Comparison of ENCODE assay signal across 24 mouse cellular contexts in the genomic region with DNA sequence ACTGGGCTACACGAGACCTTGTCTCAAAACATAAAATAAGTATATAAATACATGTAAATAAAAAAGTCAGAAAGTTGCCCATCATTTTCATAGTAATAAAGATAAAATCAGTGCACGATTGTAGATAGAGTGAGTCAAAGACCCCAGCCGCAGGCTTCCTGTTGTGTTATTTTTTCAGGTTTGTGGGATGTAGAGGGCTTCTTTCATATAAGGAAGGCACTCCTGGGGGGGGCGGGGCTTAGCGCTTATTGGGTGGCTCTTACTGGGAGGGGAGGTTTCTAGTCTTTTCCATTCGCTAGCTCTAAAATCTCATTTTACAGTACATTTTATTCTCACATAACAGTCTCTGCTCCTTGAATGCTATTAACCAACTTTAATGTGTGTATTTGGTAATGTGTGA.
DNase-seq lines count a peak whose midpoint lies in the region; TF ChIP-seq lines count a peak whose summit lies in the region.
"Had no signal": no experiment of that assay in that cellular context is flagged by ENCODE, and none has a peak within 500 bp of the region (broad histone marks: within the 10 kb centered on the region; RNA-seq: fewer than 3 reads in every experiment).

No protein-coding gene starts in this region.

- no peak for TF ChIP-seq CTCF in thymus, adult 2 months (IDR thresholded peaks at IDR 0.05; ENCODE audit: borderline replicate concordance, control insufficient read depth, extremely low read depth, insufficient read depth, low read length, poor library complexity)

- H3K4me1 ChIP-seq in thymus, adult 2 months (replicated peaks; ENCODE audit: control insufficient read depth, insufficient read depth, low read length) = peaks cover 12% of the 10 kb centered on the region
- H3K4me1 ChIP-seq in forebrain, embryonic 10.5 days = peaks cover 9% of the 10 kb centered on the region
- H3K4me1 ChIP-seq: embryonic facial prominence, embryonic 13.5 days; heart, embryonic 13.5 days; hindbrain, embryonic 12.5 days had no signal

- H3K9me3 ChIP-seq in forebrain, embryonic 10.5 days = no peaks in the 10 kb centered on the region
- H3K9me3 ChIP-seq: embryonic facial prominence, embryonic 13.5 days; heart, embryonic 13.5 days; hindbrain, embryonic 12.5 days; midbrain, embryonic 10.5 days had no signal

- DNase-seq in spleen, postnatal 36 days (ENCODE audit: low spot score in 2 of 2) = peak; percentile 32 to 43
- DNase-seq in spleen, postnatal 4 days (ENCODE audit: low spot score in 2 of 2) = no peak
- DNase-seq in T-cell, adult 2 months (ENCODE audit: low spot score) = peak; percentile 80
- DNase-seq in thymus, adult 2 months = peak; percentile 70
- DNase-seq in thymus, postnatal 4 days = peak; percentile 82
- DNase-seq in embryo, embryonic 9.5 days (ENCODE audit: extremely low spot score) = no peak
- DNase-seq in layer of hippocampus, postnatal 10 days (ENCODE audit: low spot score in 2 of 2) = no peak
- DNase-seq in forebrain, embryonic 10.5 days (ENCODE audit: extremely low spot score, low spot score) = no peak
- DNase-seq: adrenal gland, postnatal 10 days; cerebellum, adult 8-10 months; gastrocnemius, postnatal 25 days; heart, adult 2 months; kidney, adult 2 months; left cerebral cortex, postnatal 4 days had no signal

- H3K27ac ChIP-seq in thymus, adult 2 months (ENCODE audit: control insufficient read depth, insufficient read depth, low read length) = no peak overlapping the region
- no peak overlapping the region for H3K27ac ChIP-seq in forebrain, embryonic 10.5 days
- H3K27ac ChIP-seq: embryonic facial prominence, embryonic 13.5 days; heart, adult 2 months; heart, embryonic 13.5 days; hindbrain, embryonic 12.5 days; kidney, postnatal 0 days; macrophage had no signal

- no peaks in the 10 kb centered on the region for H3K36me3 ChIP-seq in thymus, adult 2 months (ENCODE audit: control insufficient read depth, insufficient read depth, low read length)
- H3K36me3 ChIP-seq in forebrain, embryonic 10.5 days (replicated peaks) = no peaks in the 10 kb centered on the region
- H3K36me3 ChIP-seq: embryonic facial prominence, embryonic 13.5 days; G1E; heart, embryonic 13.5 days; hindbrain, embryonic 12.5 days; midbrain, embryonic 10.5 days had no signal

- no peak overlapping the region for H3K4me3 ChIP-seq in thymus, adult 2 months (ENCODE audit: control insufficient read depth, insufficient read depth, low read length)
- H3K4me3 ChIP-seq in forebrain, embryonic 10.5 days = no peak overlapping the region
- H3K4me3 ChIP-seq: embryonic facial prominence, embryonic 13.5 days; erythroblast, embryonic 14.5 days; heart, adult 2 months; heart, embryonic 13.5 days; hindbrain, embryonic 12.5 days; midbrain, embryonic 10.5 days had no signal

- 41% methylated on average over 6 of the region's 6 CpGs for WGBS in thymus, adult 2 months
- 92% methylated on average over 6 of the region's 6 CpGs for WGBS in forebrain, embryonic 10.5 days

- no peak for TF ChIP-seq POLR2A in thymus, adult 2 months (IDR thresholded peaks at IDR 0.05; ENCODE audit: control insufficient read depth, extremely low read depth, insufficient read depth, low read length, poor library complexity)

- no peaks in the 10 kb centered on the region for H3K27me3 ChIP-seq in thymus, adult 2 months (ENCODE audit: control insufficient read depth, insufficient read depth, low read length)
- no peaks in the 10 kb centered on the region for H3K27me3 ChIP-seq in forebrain, embryonic 10.5 days (ENCODE audit: poor library complexity, severe bottlenecking)
- H3K27me3 ChIP-seq: CH12.LX; embryonic facial prominence, embryonic 13.5 days; heart, embryonic 13.5 days; hindbrain, embryonic 12.5 days; Patski had no signal

Comparison
In these comparisons a context has a peak if more than half of its experiments do, and no peak if none do; other contexts are left out.
1. DNase-seq: peak in spleen, postnatal 36 days (2 of 2), T-cell, adult 2 months (single experiment), thymus, adult 2 months (single experiment) and thymus, postnatal 4 days (single experiment); none in spleen, postnatal 4 days (0 of 2), embryo, embryonic 9.5 days (single experiment), layer of hippocampus, postnatal 10 days (0 of 2) and forebrain, embryonic 10.5 days (single experiment).